Mouse (Mus musculus): ENCODE measurements around the gene Tuba1c. TPM values are rescaled to one million over a fixed set of nuclear protein-coding genes. Genes with fewer than 3 reads are reported as not detected.
A peak's percentile ranks its signal among the peaks of the same experiment; 100 is the strongest.

Gene Tuba1c
- total and polyA plus RNA-seq, 2 experiments from 2014 or later = 24.2 to 58.3 TPM

DNA sequence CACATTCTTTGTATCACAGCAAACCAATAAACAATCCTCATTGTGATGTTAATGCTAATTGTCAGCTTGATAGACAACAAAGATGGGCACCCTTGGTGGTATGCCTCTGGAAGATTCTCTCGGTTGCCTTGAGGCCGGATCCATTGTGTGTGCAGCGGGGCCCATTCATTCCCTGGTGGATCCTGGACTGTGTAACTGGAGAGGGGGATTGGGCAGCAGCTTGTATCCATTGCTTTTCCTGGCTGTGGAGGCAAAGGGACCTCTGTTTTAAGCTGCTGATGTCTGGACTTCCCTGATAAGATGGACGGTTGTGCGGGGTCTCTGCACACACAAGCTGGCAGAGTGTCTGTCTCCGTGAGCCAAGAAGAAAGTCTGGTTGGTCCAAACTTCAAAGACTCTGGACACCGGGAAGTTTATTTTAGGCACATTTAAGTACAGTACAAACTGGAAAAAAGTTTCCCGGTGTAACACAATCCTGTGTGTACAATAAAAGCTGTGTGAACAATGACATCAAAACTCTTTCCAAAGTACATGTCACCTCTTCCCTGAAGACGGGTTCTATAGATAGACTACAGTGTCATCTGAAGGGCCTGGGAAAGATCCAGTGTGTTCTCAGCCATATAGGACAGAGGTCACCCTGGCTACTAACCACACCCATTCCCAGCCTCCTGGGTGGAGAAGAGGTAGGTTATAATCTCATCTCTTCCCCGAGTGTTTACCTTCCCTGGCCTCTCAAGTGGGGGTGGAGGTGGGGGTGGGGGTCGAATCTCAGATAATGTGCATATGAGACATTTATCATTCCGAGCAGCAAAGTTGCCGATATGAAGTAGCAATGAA, 31.5 kb upstream of the Tuba1c start:
- no peak overlapping the region for H3K4me2 ChIP-seq (ENCODE audit: low read depth, low read length)
- no peaks in the 10 kb centered on the region for H3K27me3 ChIP-seq (ENCODE audit: insufficient read depth, low read length)
- peaks cover 5% of the 10 kb centered on the region; the same call in 1 of the 2 replicates for H3K4me1 ChIP-seq (ENCODE audit: insufficient read depth, low read length)
- ATAC-seq (no peak), DNase-seq (ENCODE audit: low spot score) (no peak)
- no peak overlapping the region for H3K4me3 ChIP-seq (ENCODE audit: low read length)
- H3K9ac ChIP-seq (replicated peaks; ENCODE audit: low read length) = no peak overlapping the region
- H3K36me3 ChIP-seq (ENCODE audit: insufficient read depth, low read length) = no peaks in the 10 kb centered on the region
- H3K27ac ChIP-seq = no peak overlapping the region
- 34% methylated on average over 13 of the region's 13 CpGs for WGBS
- no peak for TF ChIP-seq CTCF (IDR thresholded peaks at IDR 0.05; ENCODE audit: low read depth)
- no peaks in the 10 kb centered on the region for H3K9me3 ChIP-seq (ENCODE audit: low read length)

GRCm38 (mm10) chr15:98998775-98999157, 30.9 kb upstream of the Tuba1c start:
- DNase-seq (ENCODE audit: low spot score) (no peak), ATAC-seq (no peak)
- H3K36me3 ChIP-seq (ENCODE audit: insufficient read depth, low read length) = no peaks in the 10 kb centered on the region
- WGBS = 34% methylated on average over 6 of the region's 6 CpGs
- TF ChIP-seq CTCF (IDR thresholded peaks at IDR 0.05; ENCODE audit: low read depth) = no peak
- H3K4me2 ChIP-seq (ENCODE audit: low read depth, low read length) = no peak overlapping the region
- H3K9ac ChIP-seq (replicated peaks; ENCODE audit: low read length) = no peak overlapping the region
- H3K4me1 ChIP-seq (ENCODE audit: insufficient read depth, low read length) = peaks cover 5% of the 10 kb centered on the region; the same call in 1 of the 2 replicates
- H3K9me3 ChIP-seq (ENCODE audit: low read length) = no peaks in the 10 kb centered on the region
- H3K4me3 ChIP-seq (ENCODE audit: low read length) = no peak overlapping the region
- no peak overlapping the region for H3K27ac ChIP-seq
- H3K27me3 ChIP-seq (ENCODE audit: insufficient read depth, low read length) = no peaks in the 10 kb centered on the region

GRCm38 (mm10) chr15:99000535-99001283, 29.0 kb upstream of the Tuba1c start:
- H3K4me1 ChIP-seq (ENCODE audit: insufficient read depth, low read length) = peaks cover 5% of the 10 kb centered on the region; the same call in 1 of the 2 replicates
- TF ChIP-seq CTCF (IDR thresholded peaks at IDR 0.05; ENCODE audit: low read depth) = peak; percentile 74
- peak overlapping the region; percentile 33; the same call in 1 of the 2 replicates for H3K27ac ChIP-seq
- no peak overlapping the region for H3K9ac ChIP-seq (replicated peaks; ENCODE audit: low read length)
- no peaks in the 10 kb centered on the region for H3K36me3 ChIP-seq (ENCODE audit: insufficient read depth, low read length)
- WGBS = 34% methylated on average over 14 of the region's 14 CpGs
- H3K9me3 ChIP-seq (ENCODE audit: low read length) = no peaks in the 10 kb centered on the region
- H3K4me3 ChIP-seq (ENCODE audit: low read length) = no peak overlapping the region
- H3K27me3 ChIP-seq (ENCODE audit: insufficient read depth, low read length) = no peaks in the 10 kb centered on the region
- ATAC-seq (no peak), DNase-seq (ENCODE audit: low spot score) (peak; percentile 86)
- peak overlapping the region; percentile 51 for H3K4me2 ChIP-seq (ENCODE audit: low read depth, low read length)

DNA sequence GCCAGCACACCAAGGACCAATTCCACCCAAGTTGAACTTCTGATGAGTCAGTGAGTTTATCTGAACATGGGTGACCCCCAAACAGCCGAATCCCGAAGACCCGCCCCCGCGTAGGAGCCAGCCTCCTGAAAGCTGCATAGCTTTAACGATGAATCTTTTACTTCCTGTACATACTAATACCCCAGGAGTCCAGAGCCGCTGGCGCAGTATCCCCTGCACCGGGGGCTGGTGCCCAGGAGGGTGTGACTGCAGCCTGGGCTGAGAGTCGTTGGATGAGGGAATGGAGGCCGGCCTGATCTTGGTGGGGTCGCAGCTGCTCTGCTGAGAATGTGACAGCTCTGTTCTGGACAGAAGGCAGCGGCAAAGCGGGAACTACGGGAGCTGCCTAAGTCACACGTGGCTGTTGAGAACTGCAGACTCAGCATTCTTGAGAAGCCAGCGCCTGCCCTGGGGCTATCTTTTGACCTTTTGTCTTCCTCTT, 28.2 kb upstream of the Tuba1c start:
- Histone ChIP-seq H3K9ac (replicated peaks; ENCODE audit: low read length) (no peak overlapping the region), H3K27ac (no peak overlapping the region), H3K36me3 (ENCODE audit: insufficient read depth, low read length) (no peaks in the 10 kb centered on the region), H3K4me3 (ENCODE audit: low read length) (peak overlapping the region; percentile 21; the same call in 1 of the 2 replicates), H3K9me3 (ENCODE audit: low read length) (no peaks in the 10 kb centered on the region), H3K4me2 (ENCODE audit: low read depth, low read length) (peak overlapping the region; percentile 51), H3K27me3 (ENCODE audit: insufficient read depth, low read length) (no peaks in the 10 kb centered on the region), H3K4me1 (ENCODE audit: insufficient read depth, low read length) (peaks cover 5% of the 10 kb centered on the region; the same call in 1 of the 2 replicates)
- no peak for DNase-seq (ENCODE audit: low spot score)
- ATAC-seq = peak; percentile 62; the same call in 1 of the 2 replicates
- TF ChIP-seq CTCF (IDR thresholded peaks at IDR 0.05; ENCODE audit: low read depth) = 0 out of 2 replicates have a peak, but pooled peaks have one; percentile 4
- 16% methylated on average over 17 of the region's 17 CpGs for WGBS

DNA sequence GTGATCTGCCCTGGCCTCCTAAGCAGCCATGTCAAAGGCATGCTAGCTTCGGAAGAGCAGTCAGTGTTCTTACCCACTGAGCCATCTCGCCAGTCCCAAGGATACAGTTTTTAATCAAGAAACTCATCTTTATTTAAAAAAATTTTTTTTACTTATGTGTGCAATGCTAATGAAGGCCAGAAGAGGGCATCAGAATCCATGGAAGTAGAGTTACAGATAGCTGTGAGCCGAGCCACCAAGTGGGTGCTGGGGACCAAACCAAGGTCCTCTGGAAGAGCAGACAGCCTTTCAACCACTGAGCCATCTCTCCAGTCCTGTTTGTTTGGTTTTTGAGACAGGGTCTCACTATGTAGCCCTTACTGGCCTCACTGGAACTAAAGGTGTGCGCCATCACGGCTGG, 26.1 kb upstream of the Tuba1c start:
- H3K4me1 ChIP-seq (ENCODE audit: insufficient read depth, low read length) = peaks cover 5% of the 10 kb centered on the region; the same call in 1 of the 2 replicates
- H3K4me2 ChIP-seq (ENCODE audit: low read depth, low read length) = no peak overlapping the region
- H3K27me3 ChIP-seq (ENCODE audit: insufficient read depth, low read length) = no peaks in the 10 kb centered on the region
- ATAC-seq = no peak
- H3K9ac ChIP-seq (replicated peaks; ENCODE audit: low read length) = no peak overlapping the region
- no peaks in the 10 kb centered on the region for H3K36me3 ChIP-seq (ENCODE audit: insufficient read depth, low read length)
- no peaks in the 10 kb centered on the region for H3K9me3 ChIP-seq (ENCODE audit: low read length)
- no peak overlapping the region for H3K4me3 ChIP-seq (ENCODE audit: low read length)
- 93% methylated on average over 5 of the region's 5 CpGs for WGBS
- no peak overlapping the region for H3K27ac ChIP-seq
- no peak for DNase-seq (ENCODE audit: low spot score)
- 0 out of 2 replicates have a peak, but pooled peaks have one; percentile 14 for TF ChIP-seq CTCF (IDR thresholded peaks at IDR 0.05; ENCODE audit: low read depth)

GRCm38 (mm10) chr15:99008801-99009241, 20.9 kb upstream of the Tuba1c start:
- no peak overlapping the region for H3K4me3 ChIP-seq (ENCODE audit: low read length)
- no peak for DNase-seq (ENCODE audit: low spot score)
- ATAC-seq = no peak
- no peaks in the 10 kb centered on the region for H3K4me1 ChIP-seq (ENCODE audit: insufficient read depth, low read length)
- H3K9me3 ChIP-seq (ENCODE audit: low read length) = no peaks in the 10 kb centered on the region
- no peak overlapping the region for H3K27ac ChIP-seq
- no peak overlapping the region for H3K4me2 ChIP-seq (ENCODE audit: low read depth, low read length)
- H3K36me3 ChIP-seq (ENCODE audit: insufficient read depth, low read length) = no peaks in the 10 kb centered on the region
- H3K27me3 ChIP-seq (ENCODE audit: insufficient read depth, low read length) = no peaks in the 10 kb centered on the region
- no peak for TF ChIP-seq CTCF (IDR thresholded peaks at IDR 0.05; ENCODE audit: low read depth)
- H3K9ac ChIP-seq (replicated peaks; ENCODE audit: low read length) = no peak overlapping the region
- 64% methylated on average over 6 of the region's 6 CpGs for WGBS

All from hindbrain, postnatal 0 days (tissue).